Mouse (Mus musculus) gastrocnemius, adult 2 months (tissue): ENCODE data around the gene Acads. TPM values are rescaled to one million over a fixed set of nuclear protein-coding genes. Genes with fewer than 3 reads are reported as not detected.
A peak's percentile ranks its signal among the peaks of the same experiment; 100 is the strongest.

Experiments
- DNase-seq: peaks from one replicate; pipeline ENCODE4 v3.0.0; 2022
- H3K27ac ChIP-seq: fragments of 200-600 bp; 2 replicates; pipeline ENCODE4 v1.8.1; 2022; ENCODE audit warnings: mild to moderate bottlenecking
- H3K4me3 ChIP-seq: fragments of 200-600 bp; 2 replicates; pipeline ENCODE4 v1.8.1; 2022; ENCODE audit warnings: mild to moderate bottlenecking, moderate library complexity
- CTCF ChIP-seq: fragments of 200-600 bp; IDR thresholded peaks from 2 replicates; pipeline ENCODE4 v1.8.1; 2022; ENCODE audit warnings: antibody characterized with exemption, mild to moderate bottlenecking, moderate library complexity
- intact Hi-C: fragments of 180-260 bp; cut with DNase I; formaldehyde crosslinking; loops from one replicate; pipeline ENCODE4 v1.15.1; 2025
- total RNA-seq, 2 experiments: library from RNA; stranded (reverse); gene quantifications; 2 replicates each; pipeline ENCODE4 v1.2.3; 2021

Gene Acads
- total RNA-seq, 2 experiments from 2014 or later: 49.9 to 81.7 TPM

- H3K27ac ChIP-seq: peak overlapping the region; percentile 96
- TF ChIP-seq CTCF: no peak
- peak overlapping the region; percentile 35 for H3K4me3 ChIP-seq
- DNase-seq: no peak
- intact Hi-C loops: no loop called here
These were observed 28.2 kb upstream of the Acads start for GRCm38 (mm10) chr5:115147388-115147787.

GRCm38 (mm10) chr5:115146747-115147130 lies 27.6 kb upstream of the Acads start:
- peak overlapping the region; percentile 35; the same call in 1 of the 2 replicates for H3K4me3 ChIP-seq
- no peak for TF ChIP-seq CTCF
- DNase-seq: peak; percentile 78
- intact Hi-C loops: no loop called here
- H3K27ac ChIP-seq: peak overlapping the region; percentile 96

- Histone ChIP-seq H3K4me3 (peak overlapping the region; percentile 71), H3K27ac (peak overlapping the region; percentile 96)
- no peak for TF ChIP-seq CTCF
- DNase-seq: peak; percentile 73
- intact Hi-C loops: no loop called here
These were observed 27.0 kb upstream of the Acads start for GRCm38 (mm10) chr5:115145976-115146746.

- H3K4me3 ChIP-seq: peak overlapping the region; percentile 71
- peak; percentile 55 for DNase-seq
- no peak for TF ChIP-seq CTCF
- peak overlapping the region; percentile 96 for H3K27ac ChIP-seq
- intact Hi-C loops: no loop called here
These were observed 26.3 kb upstream of the Acads start for GRCm38 (mm10) chr5:115145253-115145968.

- peak overlapping the region; percentile 96 for H3K27ac ChIP-seq
- DNase-seq: peak; percentile 60
- no peak for TF ChIP-seq CTCF
- intact Hi-C loops: no loop called here
- H3K4me3 ChIP-seq: peak overlapping the region; percentile 71
These were observed 25.3 kb upstream of the Acads start for GRCm38 (mm10) chr5:115144471-115144870.

GRCm38 (mm10) chr5:115143552-115143951 lies 24.4 kb upstream of the Acads start:
- DNase-seq: peak; percentile 67
- Histone ChIP-seq H3K27ac (peak overlapping the region; percentile 96), H3K4me3 (peak overlapping the region; percentile 71)
- intact Hi-C loops: no loop called here
- no peak for TF ChIP-seq CTCF

- TF ChIP-seq CTCF: no peak
- Histone ChIP-seq H3K4me3 (peak overlapping the region; percentile 71; the same call in 1 of the 2 replicates), H3K27ac (peak overlapping the region; percentile 96)
- no peak for DNase-seq
- intact Hi-C loops: no loop called here
These were observed 23.1 kb upstream of the Acads start for GRCm38 (mm10) chr5:115142166-115142697.

GRCm38 (mm10) chr5:115140726-115141125 lies 21.6 kb upstream of the Acads start:
- Histone ChIP-seq H3K27ac (peak overlapping the region; percentile 63), H3K4me3 (no peak overlapping the region)
- no peak for TF ChIP-seq CTCF
- no peak for DNase-seq
- intact Hi-C loops: no loop called here

GRCm38 (mm10) chr5:115139124-115139523 lies 20.0 kb upstream of the Acads start:
- peak overlapping the region; percentile 32; the same call in 1 of the 2 replicates for H3K27ac ChIP-seq
- H3K4me3 ChIP-seq: no peak overlapping the region
- no peak for DNase-seq
- intact Hi-C loops: no loop called here
- no peak for TF ChIP-seq CTCF

- H3K4me3 ChIP-seq: peak within 1 kb of the TSS; percentile 91
- intact Hi-C loops: no loop called here
- H3K27ac ChIP-seq: peak within 1 kb of the TSS; percentile 94
- no peak for TF ChIP-seq CTCF
- peak; percentile 95 for DNase-seq
These were observed 15.4 kb upstream of the Acads start, which contains the start of gene Unc119b for GRCm38 (mm10) chr5:115134234-115135165. Unc119b (minus strand) TSS chr5:115134975.

- peak overlapping the region; percentile 94 for H3K27ac ChIP-seq
- TF ChIP-seq CTCF: no peak
- intact Hi-C loops: no loop called here
- peak overlapping the region; percentile 91 for H3K4me3 ChIP-seq
- DNase-seq: no peak
These were observed 14.4 kb upstream of the Acads start for GRCm38 (mm10) chr5:115133358-115134066.
